Mouse (Mus musculus) adrenal gland, adult (tissue): ENCODE results near the gene Fndc4.
A peak's percentile ranks its signal among the peaks of the same experiment; 100 is the strongest.

Source experiments
- DNase-seq, 2 experiments: peaks; one replicate each; pipeline ENCODE4 v3.0.0; 2022 to 2023; ENCODE audit warnings: low spot score in 1 of 2; ENCODE audit not compliant: inconsistent age in 2 of 2

The Fndc4 gene

GRCm38 (mm10) chr5:31257616-31258015 is 38.3 kb downstream of the Fndc4 start:
- DNase-seq = no peak

GRCm38 (mm10) chr5:31255971-31256370 is 39.9 kb downstream of the Fndc4 start:
- no peak for DNase-seq

GRCm38 (mm10) chr5:31255381-31255780 is 40.5 kb downstream of the Fndc4 start:
- no peak for DNase-seq

- no peak for DNase-seq
These were observed 41.0 kb downstream of the Fndc4 start for GRCm38 (mm10) chr5:31254901-31255300.

GRCm38 (mm10) chr5:31254452-31254851 is 41.4 kb downstream of the Fndc4 start:
- DNase-seq = peak in 1 of 2 experiments; percentile 76

- no peak for DNase-seq
These were observed 42.1 kb downstream of the Fndc4 start for GRCm38 (mm10) chr5:31253806-31254205.

GRCm38 (mm10) chr5:31252795-31253545 is 42.9 kb downstream of the Fndc4 start:
- no peak for DNase-seq

- no peak for DNase-seq
These were observed 43.7 kb downstream of the Fndc4 start for GRCm38 (mm10) chr5:31252151-31252550.

GRCm38 (mm10) chr5:31251541-31252101 is 44.3 kb downstream of the Fndc4 start, which contains the start of gene Krtcap3:
Gene Krtcap3, plus strand, starts transcription at chr5:31251691.
- DNase-seq = peak in 1 of 2 experiments; percentile 49

- no peak for DNase-seq
These were observed 45.2 kb downstream of the Fndc4 start for GRCm38 (mm10) chr5:31250716-31251115.
